Mouse (Mus musculus) bone marrow, adult 2 months (tissue): Measurements from ENCODE around the gene Fanci. TPM values are rescaled to one million over a fixed set of nuclear protein-coding genes. Genes with fewer than 3 reads are reported as not detected.
A peak's percentile ranks its signal among the peaks of the same experiment; 100 is the strongest.

Experiments used
- H3K27ac ChIP-seq: fragments of 200-500 bp; 2 replicates; pipeline ENCODE4 v1.5.1; 2012; ENCODE audit warnings: low read depth, mild to moderate bottlenecking, control low read depth, inconsistent platforms, low read length; ENCODE audit not compliant: control insufficient read depth, poor library complexity, insufficient read depth
- H3K4me1 ChIP-seq: fragments of 200-500 bp; 2 replicates; pipeline ENCODE4 v1.6.1; 2011; ENCODE audit warnings: low read length; ENCODE audit not compliant: control insufficient read depth, insufficient read depth
- H3K4me3 ChIP-seq: fragments of 200-500 bp; replicated peaks from 2 replicates; pipeline ENCODE3; 2011; ENCODE audit warnings: mild to moderate bottlenecking, low read depth, low read length, control low read depth; ENCODE audit not compliant: control insufficient read depth
- CTCF ChIP-seq: fragments of 200-500 bp; IDR thresholded peaks from 2 replicates; pipeline ENCODE4 v1.5.1; 2011; ENCODE audit warnings: low read length, control low read depth; ENCODE audit not compliant: control insufficient read depth, insufficient read depth
- POLR2A ChIP-seq: fragments of 200-500 bp; IDR thresholded peaks from 2 replicates; pipeline ENCODE4 v1.6.1; 2011; ENCODE audit warnings: low read depth, mild to moderate bottlenecking, control low read depth, low read length, borderline replicate concordance; ENCODE audit not compliant: control insufficient read depth
- whole genome bisulfite sequencing: fragments of 180-500 bp; shearing (Covaris S2); methylation state at CpG from one replicate; pipeline ENCODE4 v1.1.7; 2018; 5-methylcytosine and 5-hydroxymethylcytosine counted together
- polyA plus RNA-seq: library from polyadenylated mRNA; stranded (reverse); fragments of >200 nt; gene quantifications from 2 replicates; pipeline ENCODE4 v1.2.4, GENCODE M21; 2011; ENCODE audit warnings: low replicate concordance; ENCODE audit not compliant: missing spikeins, insufficient read depth, insufficient read length

The Fanci gene
- polyA plus RNA-seq, 1 experiment = 10.3 TPM

- H3K4me3 ChIP-seq = no peak overlapping the region
- WGBS = 90% methylated on average over 11 of the region's 11 CpGs
- TF ChIP-seq CTCF (no peak), POLR2A (no peak)
- H3K4me1 ChIP-seq = peaks cover 2% of the 10 kb centered on the region
- H3K27ac ChIP-seq = no peak overlapping the region
These were observed 31.7 kb upstream of the Fanci start for GRCm38 (mm10) chr7:79360056-79360455.

- no peak for TF ChIP-seq POLR2A
- H3K27ac ChIP-seq = no peak overlapping the region
- H3K4me1 ChIP-seq = peaks cover 2% of the 10 kb centered on the region
- 71% methylated on average over 8 of the region's 8 CpGs for WGBS
- H3K4me3 ChIP-seq = no peak overlapping the region
These were observed 29.5 kb upstream of the Fanci start for GRCm38 (mm10) chr7:79362208-79362607.

DNA sequence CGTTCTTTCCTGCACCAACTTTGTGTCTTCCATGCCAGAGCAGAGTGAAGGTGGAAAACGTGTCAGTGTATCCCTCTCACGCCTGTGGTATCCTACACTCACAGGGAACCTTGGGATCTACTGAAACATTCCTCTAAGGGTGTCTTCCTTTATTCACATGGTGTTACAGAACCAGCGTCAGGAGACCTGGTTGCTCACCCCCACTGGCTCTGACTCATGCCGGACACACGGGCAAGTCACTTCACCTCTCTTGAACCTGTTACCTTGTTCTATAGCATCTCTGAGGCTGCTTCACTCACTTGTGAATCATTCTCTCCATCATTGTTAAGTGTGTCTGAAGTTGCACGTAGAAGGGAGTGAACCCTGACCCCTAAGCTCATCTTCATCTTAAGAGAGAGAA lies 28.9 kb upstream of the Fanci start:
- Histone ChIP-seq H3K4me3 (no peak overlapping the region), H3K27ac (no peak overlapping the region), H3K4me1 (peaks cover 2% of the 10 kb centered on the region)
- 55% methylated on average over 7 of the region's 7 CpGs for WGBS
- TF ChIP-seq POLR2A = no peak
- no peak for TF ChIP-seq CTCF

GRCm38 (mm10) chr7:79363370-79364043 lies 28.2 kb upstream of the Fanci start:
- WGBS = 11% methylated on average over 8 of the region's 8 CpGs
- Histone ChIP-seq H3K4me1 (peaks cover 2% of the 10 kb centered on the region), H3K27ac (no peak overlapping the region), H3K4me3 (no peak overlapping the region)
- no peak for TF ChIP-seq POLR2A
- no peak for TF ChIP-seq CTCF

- no peak overlapping the region for H3K4me3 ChIP-seq
- TF ChIP-seq CTCF (no peak), POLR2A (no peak)
- no peak overlapping the region for H3K27ac ChIP-seq
- H3K4me1 ChIP-seq = no peaks in the 10 kb centered on the region
- 16% methylated on average over 5 of the region's 5 CpGs for WGBS
These were observed 23.1 kb upstream of the Fanci start for GRCm38 (mm10) chr7:79368664-79369063.

DNA sequence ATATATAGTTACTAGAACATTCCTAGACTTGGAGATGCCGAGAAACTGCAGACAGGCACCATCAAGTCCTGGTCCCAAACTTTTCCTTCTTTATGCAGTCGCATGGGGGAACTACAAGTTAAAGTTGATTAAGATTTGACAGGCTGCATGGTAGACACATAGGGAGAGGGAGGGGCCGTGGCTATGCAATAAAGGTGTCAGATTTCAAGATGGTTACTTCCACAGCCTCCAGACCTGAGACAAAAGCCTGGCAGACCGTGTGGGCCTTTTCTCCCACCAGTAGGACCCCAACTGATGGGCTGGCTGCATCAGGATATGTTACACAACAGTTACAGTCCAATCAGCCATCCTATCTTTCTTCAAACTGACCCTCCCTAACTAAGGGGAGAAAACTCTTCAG lies 22.3 kb upstream of the Fanci start:
- no peak overlapping the region for H3K27ac ChIP-seq
- TF ChIP-seq CTCF (no peak), POLR2A (no peak)
- H3K4me1 ChIP-seq = no peaks in the 10 kb centered on the region
- WGBS = 40% methylated on average over 4 of the region's 4 CpGs
- no peak overlapping the region for H3K4me3 ChIP-seq

- 8% methylated on average over 10 of the region's 10 CpGs for WGBS
- no peak for TF ChIP-seq POLR2A
- TF ChIP-seq CTCF = peak; percentile 99
- H3K4me1 ChIP-seq = no peaks in the 10 kb centered on the region
- H3K4me3 ChIP-seq = no peak overlapping the region
- H3K27ac ChIP-seq = no peak overlapping the region
These were observed 20.3 kb upstream of the Fanci start for GRCm38 (mm10) chr7:79371321-79371879.

- no peak for TF ChIP-seq CTCF
- no peak for TF ChIP-seq POLR2A
- H3K4me3 ChIP-seq = no peak overlapping the region
- no peaks in the 10 kb centered on the region for H3K4me1 ChIP-seq
- no peak overlapping the region for H3K27ac ChIP-seq
These were observed 17.7 kb upstream of the Fanci start for GRCm38 (mm10) chr7:79374017-79374416.

DNA sequence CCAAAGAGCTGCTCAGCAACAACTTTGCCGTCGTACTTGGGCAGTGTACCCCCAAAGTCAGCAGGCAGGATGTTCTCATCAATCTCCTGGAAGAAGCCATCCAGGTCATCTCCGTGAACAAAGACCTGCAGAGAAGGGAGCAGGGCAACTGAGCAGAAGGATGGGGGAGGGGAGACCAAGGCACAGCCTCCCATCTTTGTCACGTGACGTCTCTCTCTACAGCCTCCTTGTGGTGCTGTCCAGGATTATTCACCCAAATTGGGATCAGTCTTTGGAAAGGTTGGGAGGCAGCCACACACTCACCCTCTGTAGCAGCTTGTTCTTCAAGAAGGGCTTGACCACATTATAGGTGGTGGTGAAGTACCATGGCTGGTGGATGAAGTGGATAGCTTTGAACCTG lies 16.1 kb upstream of the Fanci start:
- H3K4me3 ChIP-seq = no peak overlapping the region
- no peaks in the 10 kb centered on the region for H3K4me1 ChIP-seq
- WGBS = 87% methylated on average over 5 of the region's 5 CpGs
- no peak overlapping the region for H3K27ac ChIP-seq
- TF ChIP-seq CTCF (no peak), POLR2A (no peak)
